Mouse (Mus musculus) G1E (cell line): Measurements from ENCODE around the gene Chchd10. TPM values are rescaled to one million over a fixed set of nuclear protein-coding genes. Genes with fewer than 3 reads are reported as not detected.

ENCODE experiments used
- ATAC-seq: 2 replicates; pipeline ENCODE4 v1.8.0; 2016; ENCODE audit warnings: mild to moderate bottlenecking; ENCODE audit not compliant: insufficient number of reproducible peaks, poor library complexity, low FRiP score, severe bottlenecking; ENCODE audit errors: extremely low read depth
- DNase-seq: peaks from one replicate; pipeline ENCODE4 v3.0.0; 2012; ENCODE audit warnings: low spot score
- H3K27me3 ChIP-seq: 2 replicates; pipeline ENCODE4 v1.6.1; 2012; ENCODE audit warnings: mild to moderate bottlenecking, low read length, inconsistent platforms; ENCODE audit not compliant: insufficient read depth
- H3K36me3 ChIP-seq: replicated peaks from 2 replicates; pipeline ENCODE3; 2012; ENCODE audit warnings: mild to moderate bottlenecking, inconsistent platforms
- H3K4me1 ChIP-seq: 2 replicates; pipeline ENCODE4 v1.6.1; 2012; ENCODE audit warnings: low read depth, low read length, inconsistent platforms, mixed read lengths; ENCODE audit not compliant: insufficient read depth
- H3K4me3 ChIP-seq: 2 replicates; pipeline ENCODE4 v1.5.1; 2012; ENCODE audit warnings: low read depth, mild to moderate bottlenecking, inconsistent platforms, low read length, moderate library complexity, mixed read lengths
- H3K9me3 ChIP-seq: replicated peaks from 2 replicates; pipeline ENCODE4 v1.6.1; 2012; ENCODE audit warnings: inconsistent platforms
- CTCF ChIP-seq: IDR thresholded peaks from 2 replicates; pipeline ENCODE4 v1.5.1; 2012; ENCODE audit warnings: low read depth, low read length, inconsistent platforms, mixed read lengths
- GATA1 ChIP-seq: IDR thresholded peaks from 2 replicates; pipeline ENCODE4 v1.6.1; 2012; ENCODE audit warnings: borderline replicate concordance, low read length, inconsistent platforms, mixed read lengths
- GATA2 ChIP-seq: IDR thresholded peaks from 2 replicates; pipeline ENCODE4 v1.6.1; 2012; ENCODE audit warnings: low read depth, low read length, inconsistent platforms, borderline replicate concordance
- POLR2AphosphoS5 ChIP-seq: IDR thresholded peaks from 2 replicates; pipeline ENCODE4 v1.6.1; 2012; ENCODE audit warnings: low read depth, low read length, inconsistent platforms; ENCODE audit not compliant: insufficient replicate concordance
- TAL1 ChIP-seq: conservative IDR thresholded peaks from 2 replicates; pipeline ENCODE4 v1.6.1; 2012; ENCODE audit warnings: low read depth, low read length, inconsistent platforms, mixed read lengths
- polyA plus RNA-seq: library from polyadenylated mRNA; stranded (reverse); fragments of >175 nt; gene quantifications from 2 replicates; pipeline ENCODE4 v1.2.3, GENCODE M21; 2012
- total RNA-seq, 2 experiments: library from RNA; stranded (forward) in 1 of 2; stranded (reverse) in 1 of 2; fragments of 200-1000 nt in 1 of 2; fragments of >200 nt in 1 of 2; fragmentation: Nextera tagmentation in 1 of 2; gene quantifications; 2 replicates each; pipeline ENCODE4 v1.2.3; 2014 to 2017

The Chchd10 gene
- total and polyA plus RNA-seq, 3 experiments, result 96.3 to 376 (median 135) TPM

DNA sequence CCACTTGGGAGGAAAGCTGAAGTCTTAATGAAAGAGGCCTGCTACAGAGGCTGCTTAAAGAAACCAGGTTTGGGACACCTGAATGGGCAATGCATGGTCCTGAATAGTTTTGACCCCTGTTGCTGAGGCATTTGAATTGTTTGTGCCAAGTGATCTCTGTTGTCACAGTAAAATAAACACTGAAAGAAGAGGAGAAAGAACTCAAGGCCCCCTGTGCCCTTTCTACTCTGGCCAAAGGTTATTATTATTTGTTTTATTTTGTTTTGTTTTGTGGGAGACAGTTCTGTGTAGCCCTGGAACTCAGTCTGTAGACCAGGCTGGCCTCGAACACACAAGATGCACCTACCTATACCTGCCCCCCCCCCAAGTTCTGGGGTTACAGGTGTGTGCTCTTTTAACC is 2.1 kb downstream of the Chchd10 start:
- Histone ChIP-seq H3K36me3 (peaks cover 23% of the 10 kb centered on the region), H3K4me1 (peaks cover 61% of the 10 kb centered on the region), H3K9me3 (no peaks in the 10 kb centered on the region), H3K27me3 (peaks cover 32% of the 10 kb centered on the region), H3K4me3 (no peak overlapping the region)
- DNase-seq (no peak), ATAC-seq (no peak)
- TF ChIP-seq GATA2 (no peak), GATA1 (no peak), CTCF (no peak), TAL1 (no peak), POLR2AphosphoS5 (no peak)

DNA sequence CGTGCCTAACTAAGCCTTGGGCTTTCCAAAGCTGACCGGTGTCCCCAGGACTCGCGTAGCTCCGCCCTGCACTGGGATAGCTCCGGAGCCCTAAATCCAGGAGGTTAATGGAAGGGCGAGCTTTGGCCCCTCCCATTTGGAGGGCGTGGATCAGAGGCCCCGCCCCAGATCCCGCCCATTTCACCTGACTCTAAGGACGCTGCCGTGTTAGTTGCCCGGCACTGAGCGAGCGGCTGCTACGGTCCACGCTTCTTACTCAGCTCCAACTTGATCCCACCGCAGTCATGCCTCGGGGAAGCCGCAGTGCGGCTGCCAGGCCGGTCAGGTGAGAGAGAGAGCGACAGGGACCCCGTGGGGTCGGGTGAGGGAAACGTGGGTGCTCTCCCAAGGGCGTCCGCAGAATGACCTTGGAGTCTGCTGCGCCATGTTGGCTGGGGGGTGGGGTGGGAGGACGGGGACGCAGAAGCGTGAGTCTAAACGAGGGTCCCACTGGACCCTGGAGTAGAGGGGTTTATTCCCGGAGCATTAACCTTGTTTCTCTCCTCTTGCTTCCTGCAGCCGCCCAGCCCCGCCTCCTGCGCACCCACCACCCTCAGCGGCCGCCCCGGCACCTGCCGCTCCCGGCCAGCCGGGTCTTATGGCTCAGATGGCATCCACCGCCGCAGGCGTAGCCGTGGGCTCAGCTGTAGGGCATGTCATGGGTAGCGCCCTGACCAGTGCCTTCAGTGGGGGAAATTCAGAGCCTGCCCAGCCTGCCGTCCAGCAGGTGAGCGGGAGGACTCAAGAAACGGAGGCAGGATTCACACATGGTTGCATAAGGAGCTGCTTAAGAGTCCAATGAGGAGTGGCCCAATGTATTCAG is 3.0 kb downstream of the Chchd10 start, which contains the start of gene Mmp11:
TSS of gene Mmp11 (minus strand) at position 817 of the 862 bp plus-strand sequence.
- DNase-seq, result peak; percentile 89
- no peak for TF ChIP-seq GATA2
- no peak for TF ChIP-seq CTCF
- TF ChIP-seq POLR2AphosphoS5, result no peak
- no peak for TF ChIP-seq TAL1
- no peak for TF ChIP-seq GATA1
- Histone ChIP-seq H3K9me3 (no peaks in the 10 kb centered on the region), H3K36me3 (peaks cover 31% of the 10 kb centered on the region), H3K27me3 (peaks cover 23% of the 10 kb centered on the region), H3K4me3 (peak within 1 kb of the TSS; percentile 88), H3K4me1 (peaks cover 68% of the 10 kb centered on the region)
- peak; percentile 76 for ATAC-seq

DNA sequence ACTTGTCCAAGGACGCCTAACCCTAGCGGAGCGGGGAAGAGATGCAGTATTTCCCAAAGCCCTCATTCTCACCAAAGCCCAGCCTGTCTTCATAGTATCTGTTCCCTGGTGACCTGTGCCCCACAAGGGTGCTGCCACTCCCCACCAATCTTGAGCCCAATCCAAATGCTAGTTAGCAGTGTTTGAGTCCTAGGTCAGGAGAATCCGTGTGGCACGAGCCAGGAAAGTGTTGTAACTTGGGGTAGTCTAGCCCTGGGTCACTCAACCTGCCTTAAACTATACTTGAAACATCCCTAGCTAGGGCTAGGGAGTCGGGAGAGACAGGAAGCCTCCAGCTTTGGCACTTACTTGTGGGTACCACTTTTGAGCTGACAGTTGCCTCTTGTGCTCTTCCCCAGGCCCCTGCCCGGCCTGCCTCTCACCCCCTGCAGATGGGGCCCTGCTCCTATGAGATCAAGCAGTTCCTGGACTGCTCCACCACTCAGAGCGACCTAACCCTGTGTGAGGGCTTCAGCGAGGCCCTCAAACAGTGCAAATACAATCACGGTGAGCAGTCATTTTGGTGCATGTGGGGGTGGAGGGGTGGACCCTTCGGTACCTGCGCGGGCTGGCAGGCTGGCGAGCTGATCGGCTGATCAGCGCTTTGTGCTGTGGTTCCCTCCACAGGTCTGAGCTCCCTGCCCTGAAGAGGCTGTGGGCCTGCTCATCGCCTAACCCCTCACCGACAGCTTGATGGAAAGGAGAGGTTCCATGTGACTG is 4.2 kb downstream of the Chchd10 start:
- H3K4me3 ChIP-seq, result peak overlapping the region; percentile 66; the same call in 1 of the 2 replicates
- H3K9me3 ChIP-seq, result no peaks in the 10 kb centered on the region
- peaks cover 11% of the 10 kb centered on the region for H3K27me3 ChIP-seq
- H3K4me1 ChIP-seq, result peaks cover 61% of the 10 kb centered on the region
- DNase-seq, result peak; percentile 25
- peaks cover 31% of the 10 kb centered on the region for H3K36me3 ChIP-seq
- TF ChIP-seq GATA1 (no peak), POLR2AphosphoS5 (no peak), TAL1 (no peak), GATA2 (no peak), CTCF (no peak)
- ATAC-seq, result no peak

DNA sequence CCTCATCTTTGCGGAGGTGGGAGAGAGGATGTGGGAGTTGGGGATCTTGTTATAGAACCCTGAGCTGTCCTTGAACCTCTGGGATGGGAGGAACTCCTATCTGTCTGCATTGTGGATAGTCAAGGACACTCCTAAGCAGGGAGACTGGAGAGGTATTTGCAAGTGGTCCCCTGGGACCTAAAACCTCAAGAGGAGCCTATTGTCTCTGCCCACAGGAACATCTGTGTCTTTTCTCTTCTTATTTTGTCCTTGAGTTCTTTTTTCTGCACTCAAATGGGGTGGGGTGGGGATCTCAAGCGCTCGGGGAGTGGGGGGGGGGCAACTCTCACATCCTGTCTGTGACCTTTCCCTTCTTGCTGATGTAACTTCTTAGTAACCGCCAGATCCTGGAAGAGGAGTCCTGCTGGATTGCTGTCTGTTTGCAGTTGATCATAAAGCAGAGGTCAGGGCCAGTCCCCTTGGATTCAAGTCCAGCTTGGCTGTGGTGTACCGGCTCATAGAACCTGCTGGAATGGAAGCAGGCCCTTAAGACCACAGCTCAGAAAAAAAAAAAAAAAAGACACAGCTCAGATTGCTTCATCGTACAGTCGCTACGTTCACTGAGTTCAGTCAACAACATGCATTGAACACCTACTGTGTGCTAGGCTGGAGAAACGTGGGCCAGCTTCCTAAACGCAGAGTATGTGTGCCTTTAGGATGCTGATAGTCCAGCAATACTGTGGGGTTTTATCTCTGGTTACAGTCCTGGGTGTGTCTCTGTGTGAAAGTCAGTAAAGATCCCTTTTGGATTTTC is 5.1 kb downstream of the Chchd10 start:
- Histone ChIP-seq H3K4me3 (no peak overlapping the region; the same call in 1 of the 2 replicates), H3K27me3 (peaks cover 3% of the 10 kb centered on the region; the same call in 1 of the 2 replicates), H3K9me3 (no peaks in the 10 kb centered on the region), H3K36me3 (peaks cover 31% of the 10 kb centered on the region), H3K4me1 (peaks cover 59% of the 10 kb centered on the region)
- TF ChIP-seq POLR2AphosphoS5, result no peak
- TF ChIP-seq GATA2, result no peak
- no peak for TF ChIP-seq GATA1
- no peak for TF ChIP-seq CTCF
- no peak for TF ChIP-seq TAL1
- DNase-seq, result no peak
- ATAC-seq, result no peak

DNA sequence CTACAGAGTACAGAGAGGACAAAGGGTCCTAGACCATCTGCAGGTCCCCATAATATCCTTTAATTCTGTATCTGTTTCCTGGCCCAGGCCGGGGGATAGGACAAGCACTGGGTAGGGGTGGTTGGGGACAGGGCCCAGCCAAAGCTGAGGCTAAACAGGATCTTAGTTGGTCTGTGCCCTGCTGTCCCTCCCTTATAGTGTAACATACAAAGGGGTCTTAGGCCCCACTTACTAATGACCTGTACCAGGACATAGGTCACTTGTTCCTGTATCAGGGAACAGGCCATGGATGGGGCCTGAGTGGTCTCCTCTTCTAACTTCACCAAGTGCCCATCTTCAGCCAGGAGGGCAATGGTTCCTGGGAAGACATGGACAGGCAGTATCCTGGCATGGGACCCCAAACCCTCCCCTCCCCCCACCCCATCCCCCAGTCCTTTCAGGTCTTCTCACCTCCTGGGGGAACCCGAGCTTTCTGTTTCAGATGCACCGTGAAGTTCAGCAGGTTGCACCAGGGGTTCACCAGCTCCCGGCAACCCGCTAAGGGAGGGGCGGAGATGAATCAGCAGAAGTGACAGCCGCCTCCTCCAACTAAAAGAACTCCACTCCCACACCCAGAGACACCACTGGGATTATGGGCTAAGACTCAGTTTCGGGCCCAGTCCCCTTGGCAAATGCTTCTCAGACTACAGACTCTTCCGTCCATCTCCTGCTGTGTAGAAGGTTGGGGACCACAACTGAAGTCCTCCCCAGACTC is 6.7 kb downstream of the Chchd10 start:
- Histone ChIP-seq H3K9me3 (no peaks in the 10 kb centered on the region), H3K4me3 (peak overlapping the region; percentile 45; the same call in 1 of the 2 replicates), H3K4me1 (peaks cover 63% of the 10 kb centered on the region), H3K36me3 (peaks cover 31% of the 10 kb centered on the region), H3K27me3 (no peaks in the 10 kb centered on the region)
- peak; percentile 70 for DNase-seq
- peak; percentile 35; the same call in 1 of the 2 replicates for ATAC-seq
- TF ChIP-seq TAL1 (no peak), GATA1 (no peak), GATA2 (no peak), POLR2AphosphoS5 (no peak), CTCF (no peak)
